Mouse (Mus musculus) gastrocnemius, postnatal 10 days (tissue): ENCODE measurements around the gene Exosc3. TPM values are rescaled to one million over a fixed set of nuclear protein-coding genes. Genes with fewer than 3 reads are reported as not detected.

ENCODE experiments used
- DNase-seq: peaks from one replicate; pipeline ENCODE4 v3.0.0; 2021; ENCODE audit warnings: mixed read lengths
- total RNA-seq, 2 experiments: library from RNA; stranded (reverse); gene quantifications; 2 replicates each; pipeline ENCODE4 v1.2.3; 2021

Gene Exosc3
- total RNA-seq, 2 experiments from 2014 or later: 11.5 to 12.1 TPM

GRCm38 (mm10) chr4:45279981-45280548 lies 62.5 kb downstream of the Exosc3 start:
- peak; percentile 48 for DNase-seq

DNA sequence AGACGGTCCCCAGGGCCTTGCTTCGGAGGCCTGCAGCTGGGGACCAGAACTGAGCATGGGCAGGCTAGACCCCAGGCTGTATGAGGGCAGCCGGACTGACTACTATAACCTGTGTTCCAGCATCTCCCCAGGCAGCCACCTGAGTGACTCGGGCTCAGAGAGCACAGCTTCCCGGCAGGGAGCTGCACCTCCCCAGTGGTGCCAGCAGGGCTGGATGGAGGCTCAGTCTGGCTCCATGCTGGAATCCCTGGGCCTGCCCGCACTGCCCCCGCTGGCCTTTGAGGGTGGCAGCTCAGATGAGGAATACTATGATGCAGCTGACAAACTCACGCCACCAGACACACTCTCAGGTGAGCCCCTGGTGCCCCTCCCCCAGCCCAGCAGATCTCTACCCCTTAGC lies 63.2 kb downstream of the Exosc3 start:
- DNase-seq: no peak

DNA sequence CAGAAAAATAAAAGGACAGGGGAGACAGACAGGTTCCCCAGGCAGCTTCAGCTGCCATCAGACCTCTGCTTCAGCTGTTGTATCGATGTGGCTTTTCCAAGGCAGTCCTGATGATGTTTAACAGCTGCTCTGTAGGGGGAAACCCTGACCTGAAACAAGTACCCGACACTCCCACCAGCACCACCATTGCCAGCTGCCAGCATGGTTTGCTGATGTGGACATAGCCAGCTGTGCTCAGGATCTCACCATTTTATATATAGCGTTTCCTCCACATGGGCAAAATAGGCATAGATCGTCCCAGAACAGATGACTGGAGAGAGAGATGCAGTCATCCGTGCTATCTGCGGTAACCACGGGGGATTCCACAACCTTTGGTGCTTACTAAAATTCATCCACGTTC lies 66.8 kb downstream of the Exosc3 start:
- no peak for DNase-seq

GRCm38 (mm10) chr4:45271041-45271452 lies 71.5 kb downstream of the Exosc3 start:
- peak; percentile 71 for DNase-seq

GRCm38 (mm10) chr4:45267883-45268282 lies 74.6 kb downstream of the Exosc3 start:
- no peak for DNase-seq

Other genes with a start within 250 kb of the Exosc3 start
- 10 to 100 TPM; 76.8 to 83.7 TPM for gene Tomm5, start 234.6 kb downstream of the Exosc3 start, total RNA-seq
- 1 to 10 TPM; 3.6 to 3.9 TPM for gene Frmpd1, start 157.9 kb downstream of the Exosc3 start, total RNA-seq
- gene Trmt10b, start 45.6 kb downstream of the Exosc3 start, total RNA-seq: 1 to 10 TPM; 4.0 to 6.2 TPM
- 10 to 100 TPM; 16.5 to 17.8 TPM for gene Dcaf10, start 631 bp downstream of the Exosc3 start, total RNA-seq
- 10 to 100 TPM; 73.2 to 75.5 TPM for gene Slc25a51, start 66.0 kb upstream of the Exosc3 start, total RNA-seq
- gene Shb, start 189.7 kb upstream of the Exosc3 start, total RNA-seq: 10 to 100 TPM in 1 of 2 experiments, 1 to 10 TPM in 1; 9.3 to 12.5 TPM